Mouse (Mus musculus) liver, adult 2 months (tissue): ENCODE data around the gene Mertk. TPM values are rescaled to one million over a fixed set of nuclear protein-coding genes. Genes with fewer than 3 reads are reported as not detected.

Source experiments
- DNase-seq: peaks from one replicate; pipeline ENCODE4 v3.0.0-alpha.2; 2011; ENCODE audit warnings: low read depth, low spot score; ENCODE audit errors: extremely low read depth
- H3K27ac ChIP-seq: fragments of 200-500 bp; replicated peaks from 2 replicates; pipeline ENCODE4 v1.5.1; 2012; ENCODE audit warnings: low read depth, mild to moderate bottlenecking, control low read depth, inconsistent platforms, low read length; ENCODE audit not compliant: insufficient read depth
- H3K27me3 ChIP-seq: fragments of 200-500 bp; 2 replicates; pipeline ENCODE4 v1.6.1; 2012; ENCODE audit warnings: mild to moderate bottlenecking, moderate library complexity, low read length, inconsistent platforms; ENCODE audit not compliant: control insufficient read depth, insufficient read depth
- H3K36me3 ChIP-seq: fragments of 200-500 bp; 2 replicates; pipeline ENCODE4 v1.6.1; 2012; ENCODE audit warnings: low read length, inconsistent platforms; ENCODE audit not compliant: control insufficient read depth, insufficient read depth
- H3K4me1 ChIP-seq: fragments of 200-500 bp; 2 replicates; pipeline ENCODE4 v1.6.1; 2011; ENCODE audit warnings: low read length; ENCODE audit not compliant: control insufficient read depth, insufficient read depth
- H3K4me3 ChIP-seq: fragments of 200-500 bp; 2 replicates; pipeline ENCODE4 v1.5.1; 2011; ENCODE audit warnings: low read depth, mild to moderate bottlenecking, control low read depth, low read length, moderate library complexity; ENCODE audit not compliant: insufficient read depth
- H3K79me2 ChIP-seq: fragments of 200-500 bp; 2 replicates; pipeline ENCODE4 v1.6.1; 2012; ENCODE audit warnings: inconsistent platforms, mild to moderate bottlenecking, low read length, moderate library complexity; ENCODE audit not compliant: control insufficient read depth, insufficient read depth
- H3K9ac ChIP-seq: fragments of 200-500 bp; 2 replicates; pipeline ENCODE4 v1.6.1; 2012; ENCODE audit warnings: low read depth, mild to moderate bottlenecking, control low read depth, inconsistent platforms, low read length
- CTCF ChIP-seq: fragments of 200-500 bp; IDR thresholded peaks from 2 replicates; pipeline ENCODE4 v1.5.1; 2011; ENCODE audit warnings: low read depth, low read length, control low read depth
- POLR2A ChIP-seq: fragments of 200-500 bp; IDR thresholded peaks from 2 replicates; pipeline ENCODE4 v1.6.1; 2011; ENCODE audit warnings: low read length, control low read depth; ENCODE audit not compliant: insufficient read depth; ENCODE audit errors: extremely low read depth
- WGBS: fragments of 180-500 bp; shearing (Covaris S2); methylation state at CpG from one replicate; pipeline ENCODE4 v1.1.7; 2018; 5-methylcytosine and 5-hydroxymethylcytosine counted together
- polyA plus RNA-seq: library from polyadenylated mRNA; depleted of rRNA; stranded (reverse); fragments of >200 nt; gene quantifications from 2 replicates; pipeline ENCODE4 v1.2.3, GENCODE M21; 2012
- total RNA-seq: library from RNA; depleted of rRNA; stranded (reverse); fragments of >200 nt; gene quantifications from 2 replicates; pipeline ENCODE4 v1.2.3, GENCODE M21; 2014

Gene Mertk
- total and polyA plus RNA-seq, 2 experiments: 3.8 to 16.5 TPM

GRCm38 (mm10) chr2:128816916-128817315 is 118.2 kb downstream of the Mertk start:
- no peak for TF ChIP-seq CTCF
- no peak for TF ChIP-seq POLR2A
- Histone ChIP-seq H3K4me3 (no peak overlapping the region), H3K4me1 (peaks cover 6% of the 10 kb centered on the region; the same call in 1 of the 2 replicates), H3K79me2 (peaks cover 14% of the 10 kb centered on the region; the same call in 1 of the 2 replicates), H3K27ac (no peak overlapping the region), H3K9ac (no peak overlapping the region), H3K27me3 (no peaks in the 10 kb centered on the region), H3K36me3 (no peaks in the 10 kb centered on the region)
- DNase-seq: no peak
- 28% methylated on average over 6 of the region's 6 CpGs for WGBS

GRCm38 (mm10) chr2:128817387-128817785 is 118.6 kb downstream of the Mertk start:
- TF ChIP-seq CTCF (peak; percentile 28), POLR2A (no peak)
- H3K4me1 ChIP-seq: peaks cover 6% of the 10 kb centered on the region; the same call in 1 of the 2 replicates
- WGBS: 0% methylated on average over 7 of the region's 7 CpGs
- H3K4me3 ChIP-seq: peak overlapping the region; percentile 43; the same call in 1 of the 2 replicates
- H3K27ac ChIP-seq: peak overlapping the region; percentile 76
- H3K9ac ChIP-seq: peak overlapping the region; percentile 50
- peak; percentile 87 for DNase-seq
- no peaks in the 10 kb centered on the region for H3K27me3 ChIP-seq
- peaks cover 14% of the 10 kb centered on the region; the same call in 1 of the 2 replicates for H3K79me2 ChIP-seq
- no peaks in the 10 kb centered on the region for H3K36me3 ChIP-seq

GRCm38 (mm10) chr2:128817786-128818681 is 119.3 kb downstream of the Mertk start, which contains the start of gene Tmem87b:
TSS of gene Tmem87b (plus strand) at chr2:128818118.
- Histone ChIP-seq H3K27me3 (no peaks in the 10 kb centered on the region), H3K36me3 (no peaks in the 10 kb centered on the region), H3K79me2 (peaks cover 14% of the 10 kb centered on the region; the same call in 1 of the 2 replicates), H3K4me3 (peak within 1 kb of the TSS; percentile 81), H3K9ac (peak within 1 kb of the TSS; percentile 93), H3K4me1 (peaks cover 4% of the 10 kb centered on the region; the same call in 1 of the 2 replicates), H3K27ac (peak within 1 kb of the TSS; percentile 96)
- under 1% methylated on average over 56 of the region's 59 CpGs for WGBS
- DNase-seq: peak; percentile 98
- peak; percentile 87 for TF ChIP-seq POLR2A
- TF ChIP-seq CTCF: no peak

GRCm38 (mm10) chr2:128818956-128819643 is 120.3 kb downstream of the Mertk start:
- peak; percentile 81 for DNase-seq
- peaks cover 5% of the 10 kb centered on the region; the same call in 1 of the 2 replicates for H3K36me3 ChIP-seq
- peaks cover 19% of the 10 kb centered on the region; the same call in 1 of the 2 replicates for H3K79me2 ChIP-seq
- WGBS: 1% methylated on average over 14 of the region's 14 CpGs
- H3K27ac ChIP-seq: peak overlapping the region; percentile 96
- TF ChIP-seq CTCF: no peak
- TF ChIP-seq POLR2A: no peak
- H3K9ac ChIP-seq: peak overlapping the region; percentile 93
- no peaks in the 10 kb centered on the region for H3K27me3 ChIP-seq
- peaks cover 4% of the 10 kb centered on the region; the same call in 1 of the 2 replicates for H3K4me1 ChIP-seq
- H3K4me3 ChIP-seq: peak overlapping the region; percentile 81

GRCm38 (mm10) chr2:128820631-128821030 is 121.9 kb downstream of the Mertk start:
- 77% methylated on average over 2 of the region's 2 CpGs for WGBS
- TF ChIP-seq CTCF (no peak), POLR2A (no peak)
- Histone ChIP-seq H3K27ac (no peak overlapping the region), H3K36me3 (peaks cover 11% of the 10 kb centered on the region; the same call in 1 of the 2 replicates), H3K4me3 (no peak overlapping the region), H3K9ac (no peak overlapping the region), H3K4me1 (peaks cover 4% of the 10 kb centered on the region; the same call in 1 of the 2 replicates), H3K79me2 (peaks cover 19% of the 10 kb centered on the region; the same call in 1 of the 2 replicates), H3K27me3 (no peaks in the 10 kb centered on the region)
- DNase-seq: no peak
